Mouse (Mus musculus) embryonic facial prominence, embryonic 10.5 days (tissue): ENCODE measurements at regions not wholly inside any gene's neighbourhood (a gene's known extent, or its start where the extent isn't known, plus 50 kb on each side); places are given as distances from the start of the nearest gene placed in this dataset.

ENCODE experiments used
- DNase-seq: peaks from one replicate; pipeline ENCODE4 v3.0.0-alpha.2; 2017; ENCODE audit warnings: low spot score
- H3K27ac ChIP-seq: fragments of 300-500 bp; sonication (generic); replicated peaks from 2 replicates; pipeline ENCODE4 v1.5.1; 2016; ENCODE audit warnings: mild to moderate bottlenecking
- H3K27me3 ChIP-seq: fragments of 300-500 bp; sonication (generic); replicated peaks from 2 replicates; pipeline ENCODE4 v1.6.1; 2016; ENCODE audit warnings: low read depth, mild to moderate bottlenecking; ENCODE audit not compliant: poor library complexity, severe bottlenecking
- H3K36me3 ChIP-seq: fragments of 300-500 bp; sonication (generic); replicated peaks from 2 replicates; pipeline ENCODE4 v1.6.1; 2016; ENCODE audit warnings: mild to moderate bottlenecking, moderate library complexity
- H3K4me1 ChIP-seq: fragments of 300-500 bp; sonication (generic); 2 replicates; pipeline ENCODE4 v1.6.1; 2016
- H3K4me3 ChIP-seq: fragments of 300-500 bp; sonication (generic); 2 replicates; pipeline ENCODE4 v1.5.1; 2016; ENCODE audit warnings: mild to moderate bottlenecking, moderate library complexity
- H3K9me3 ChIP-seq: fragments of 300-500 bp; sonication (generic); 2 replicates; pipeline ENCODE4 v1.6.1; 2016; ENCODE audit warnings: mild to moderate bottlenecking
- whole genome bisulfite sequencing: fragments of 180-500 bp; shearing (Covaris S2); methylation state at CpG from one replicate; pipeline ENCODE4 v1.1.7; 2016; 5-methylcytosine and 5-hydroxymethylcytosine counted together

GRCm38 (mm10) chr14:46076738-46077137 lies 302.5 kb upstream of the Gm15217 start:
- no peaks in the 10 kb centered on the region for H3K9me3 ChIP-seq
- no peaks in the 10 kb centered on the region for H3K27me3 ChIP-seq
- no peak for DNase-seq
- 0 out of 2 replicates have a peak, but pooled peaks cover 5% of the 10 kb centered on the region for H3K4me1 ChIP-seq
- H3K36me3 ChIP-seq = no peaks in the 10 kb centered on the region
- no peak overlapping the region for H3K27ac ChIP-seq
- H3K4me3 ChIP-seq = no peak overlapping the region
- WGBS = 95% methylated on average over 2 of the region's 2 CpGs

- H3K4me1 ChIP-seq = 0 out of 2 replicates have a peak, but pooled peaks cover 5% of the 10 kb centered on the region
- H3K36me3 ChIP-seq = no peaks in the 10 kb centered on the region
- H3K4me3 ChIP-seq = no peak overlapping the region
- no peaks in the 10 kb centered on the region for H3K27me3 ChIP-seq
- 86% methylated on average over 11 of the region's 11 CpGs for WGBS
- H3K9me3 ChIP-seq = no peaks in the 10 kb centered on the region
- DNase-seq = no peak
- H3K27ac ChIP-seq = no peak overlapping the region
These were observed 301.6 kb upstream of the Gm15217 start for GRCm38 (mm10) chr14:46077406-46078131.

- no peak overlapping the region for H3K4me3 ChIP-seq
- H3K27ac ChIP-seq = no peak overlapping the region
- H3K27me3 ChIP-seq = no peaks in the 10 kb centered on the region
- no peak for DNase-seq
- H3K4me1 ChIP-seq = peaks cover 4% of the 10 kb centered on the region; the same call in 1 of the 2 replicates
- WGBS = 92% methylated on average over 5 of the region's 5 CpGs
- no peaks in the 10 kb centered on the region for H3K9me3 ChIP-seq
- H3K36me3 ChIP-seq = no peaks in the 10 kb centered on the region
These were observed 296.6 kb upstream of the Gm15217 start for GRCm38 (mm10) chr14:46082646-46083045.

- DNase-seq = no peak
- Histone ChIP-seq H3K36me3 (no peaks in the 10 kb centered on the region), H3K9me3 (no peaks in the 10 kb centered on the region), H3K4me1 (peaks cover 4% of the 10 kb centered on the region; the same call in 1 of the 2 replicates), H3K27me3 (no peaks in the 10 kb centered on the region), H3K4me3 (no peak overlapping the region), H3K27ac (no peak overlapping the region)
- 83% methylated on average over 12 of the region's 12 CpGs for WGBS
These were observed 290.1 kb upstream of the Gm15217 start for GRCm38 (mm10) chr14:46088968-46089691.

GRCm38 (mm10) chr14:46115950-46116349 lies 263.3 kb upstream of the Gm15217 start:
- Histone ChIP-seq H3K4me1 (no peaks in the 10 kb centered on the region), H3K36me3 (no peaks in the 10 kb centered on the region), H3K9me3 (no peaks in the 10 kb centered on the region), H3K27me3 (no peaks in the 10 kb centered on the region), H3K27ac (no peak overlapping the region), H3K4me3 (no peak overlapping the region)
- WGBS = 75% methylated on average over 3 of the region's 3 CpGs
- DNase-seq = no peak

- H3K4me1 ChIP-seq = no peaks in the 10 kb centered on the region
- H3K36me3 ChIP-seq = no peaks in the 10 kb centered on the region
- DNase-seq = no peak
- H3K9me3 ChIP-seq = no peaks in the 10 kb centered on the region
- 77% methylated on average over 1 of the region's 1 CpGs for WGBS
- H3K27me3 ChIP-seq = no peaks in the 10 kb centered on the region
- no peak overlapping the region for H3K4me3 ChIP-seq
- H3K27ac ChIP-seq = no peak overlapping the region
These were observed 252.7 kb upstream of the Gm15217 start for GRCm38 (mm10) chr14:46126541-46126940.

GRCm38 (mm10) chr14:46129762-46130161 lies 249.5 kb upstream of the Gm15217 start:
- Histone ChIP-seq H3K4me3 (no peak overlapping the region), H3K27ac (no peak overlapping the region), H3K36me3 (no peaks in the 10 kb centered on the region), H3K4me1 (no peaks in the 10 kb centered on the region), H3K27me3 (no peaks in the 10 kb centered on the region), H3K9me3 (no peaks in the 10 kb centered on the region)
- WGBS = 88% methylated on average over 3 of the region's 3 CpGs
- no peak for DNase-seq

GRCm38 (mm10) chr14:46144175-46144574 lies 235.0 kb upstream of the Gm15217 start:
- no peaks in the 10 kb centered on the region for H3K27me3 ChIP-seq
- H3K9me3 ChIP-seq = peaks cover 5% of the 10 kb centered on the region; the same call in 1 of the 2 replicates
- H3K4me1 ChIP-seq = peaks cover 12% of the 10 kb centered on the region; the same call in 1 of the 2 replicates
- WGBS = 57% methylated on average over 4 of the region's 4 CpGs
- H3K36me3 ChIP-seq = no peaks in the 10 kb centered on the region
- H3K27ac ChIP-seq = no peak overlapping the region
- DNase-seq = no peak
- H3K4me3 ChIP-seq = no peak overlapping the region

GRCm38 (mm10) chr14:46144707-46145106 lies 234.5 kb upstream of the Gm15217 start:
- Histone ChIP-seq H3K4me1 (peaks cover 12% of the 10 kb centered on the region; the same call in 1 of the 2 replicates), H3K36me3 (no peaks in the 10 kb centered on the region), H3K4me3 (no peak overlapping the region), H3K9me3 (0 out of 2 replicates have a peak, but pooled peaks cover under 1% of the 10 kb centered on the region), H3K27me3 (no peaks in the 10 kb centered on the region), H3K27ac (no peak overlapping the region)
- WGBS = 65% methylated on average over 6 of the region's 6 CpGs
- no peak for DNase-seq

GRCm38 (mm10) chr14:46145584-46145983 lies 233.6 kb upstream of the Gm15217 start:
- DNase-seq = no peak
- Histone ChIP-seq H3K9me3 (no peaks in the 10 kb centered on the region), H3K36me3 (no peaks in the 10 kb centered on the region), H3K27ac (no peak overlapping the region), H3K27me3 (no peaks in the 10 kb centered on the region), H3K4me1 (peaks cover 12% of the 10 kb centered on the region; the same call in 1 of the 2 replicates), H3K4me3 (no peak overlapping the region)
- 67% methylated on average over 7 of the region's 7 CpGs for WGBS

- no peaks in the 10 kb centered on the region for H3K36me3 ChIP-seq
- no peaks in the 10 kb centered on the region for H3K9me3 ChIP-seq
- no peaks in the 10 kb centered on the region for H3K27me3 ChIP-seq
- WGBS = 81% methylated on average over 6 of the region's 6 CpGs
- no peak for DNase-seq
- H3K4me3 ChIP-seq = no peak overlapping the region
- H3K4me1 ChIP-seq = peaks cover 10% of the 10 kb centered on the region; the same call in 1 of the 2 replicates
- H3K27ac ChIP-seq = no peak overlapping the region
These were observed 230.0 kb upstream of the Gm15217 start for GRCm38 (mm10) chr14:46149073-46149661.

- H3K27ac ChIP-seq = no peak overlapping the region
- no peaks in the 10 kb centered on the region for H3K36me3 ChIP-seq
- peaks cover 5% of the 10 kb centered on the region; the same call in 1 of the 2 replicates for H3K4me1 ChIP-seq
- no peak overlapping the region for H3K4me3 ChIP-seq
- no peaks in the 10 kb centered on the region for H3K9me3 ChIP-seq
- no peak for DNase-seq
- WGBS = 65% methylated on average over 2 of the region's 2 CpGs
- H3K27me3 ChIP-seq = no peaks in the 10 kb centered on the region
These were observed 220.5 kb upstream of the Gm15217 start for GRCm38 (mm10) chr14:46158741-46159140.
